Mouse (Mus musculus): Measurements from ENCODE around the gene Umodl1. TPM values are rescaled to one million over a fixed set of nuclear protein-coding genes. Genes with fewer than 3 reads are reported as not detected.

Umodl1 gene
- total and polyA plus RNA-seq, 2 experiments from 2014 or later: 0.05 to 0.10 TPM

- Histone ChIP-seq H3K27ac (ENCODE audit: low read depth, low read length) (no peak overlapping the region), H3K27me3 (ENCODE audit: insufficient read depth, low read length) (no peaks in the 10 kb centered on the region), H3K9ac (no peak overlapping the region), H3K4me3 (ENCODE audit: low read depth, low read length) (no peak overlapping the region), H3K36me3 (ENCODE audit: insufficient read depth) (no peaks in the 10 kb centered on the region), H3K4me2 (ENCODE audit: low read depth) (no peak overlapping the region), H3K4me1 (ENCODE audit: insufficient read depth) (no peaks in the 10 kb centered on the region), H3K9me3 (ENCODE audit: low read length) (no peaks in the 10 kb centered on the region)
- DNase-seq: no peak
- 85% methylated on average over 9 of the region's 9 CpGs for WGBS
- TF ChIP-seq CTCF (IDR thresholded peaks at IDR 0.05; ENCODE audit: low read depth): no peak
- ATAC-seq: no peak
Measured at GRCm38 (mm10) chr17:31034674-31035356, 80.4 kb downstream of the Umodl1 start.

GRCm38 (mm10) chr17:31036168-31036876 is 81.9 kb downstream of the Umodl1 start:
- Histone ChIP-seq H3K4me2 (ENCODE audit: low read depth) (peak overlapping the region; percentile 32; the same call in 1 of the 2 replicates), H3K9me3 (ENCODE audit: low read length) (no peaks in the 10 kb centered on the region), H3K4me1 (ENCODE audit: insufficient read depth) (no peaks in the 10 kb centered on the region), H3K27ac (ENCODE audit: low read depth, low read length) (no peak overlapping the region), H3K36me3 (ENCODE audit: insufficient read depth) (no peaks in the 10 kb centered on the region), H3K27me3 (ENCODE audit: insufficient read depth, low read length) (no peaks in the 10 kb centered on the region), H3K4me3 (ENCODE audit: low read depth, low read length) (no peak overlapping the region), H3K9ac (0 out of 2 replicates have a peak overlapping the region, but pooled peaks have one; percentile 4)
- DNase-seq (peak; percentile 41), ATAC-seq (peak; percentile 77)
- 51% methylated on average over 22 of the region's 22 CpGs for WGBS
- no peak for TF ChIP-seq CTCF (IDR thresholded peaks at IDR 0.05; ENCODE audit: low read depth)

- Histone ChIP-seq H3K27me3 (ENCODE audit: insufficient read depth, low read length) (no peaks in the 10 kb centered on the region), H3K27ac (ENCODE audit: low read depth, low read length) (no peak overlapping the region)
Measured at GRCm38 (mm10) chr17:31037331-31037730, 82.9 kb downstream of the Umodl1 start.

GRCm38 (mm10) chr17:31038381-31038780 is 83.9 kb downstream of the Umodl1 start:
- ATAC-seq (no peak), DNase-seq (no peak)
- H3K4me1 ChIP-seq (ENCODE audit: insufficient read depth): no peaks in the 10 kb centered on the region
- no peak overlapping the region for H3K27ac ChIP-seq (ENCODE audit: low read depth, low read length)
- H3K4me2 ChIP-seq (ENCODE audit: low read depth): no peak overlapping the region
- H3K27me3 ChIP-seq (ENCODE audit: insufficient read depth, low read length): no peaks in the 10 kb centered on the region
- 71% methylated on average over 4 of the region's 4 CpGs for WGBS
- no peaks in the 10 kb centered on the region for H3K9me3 ChIP-seq (ENCODE audit: low read length)
- H3K36me3 ChIP-seq (ENCODE audit: insufficient read depth): no peaks in the 10 kb centered on the region
- H3K4me3 ChIP-seq (ENCODE audit: low read depth, low read length): no peak overlapping the region
- H3K9ac ChIP-seq: no peak overlapping the region
- no peak for TF ChIP-seq CTCF (IDR thresholded peaks at IDR 0.05; ENCODE audit: low read depth)

More at GRCm38 (mm10) chr17:31037331-31037730, 82.9 kb downstream of the Umodl1 start:
- TF ChIP-seq CTCF (IDR thresholded peaks at IDR 0.05; ENCODE audit: low read depth): no peak
- no peak overlapping the region for H3K9ac ChIP-seq
- WGBS: 78% methylated on average over 8 of the region's 8 CpGs
- ATAC-seq (no peak), DNase-seq (no peak)
- no peaks in the 10 kb centered on the region for H3K9me3 ChIP-seq (ENCODE audit: low read length)
- H3K36me3 ChIP-seq (ENCODE audit: insufficient read depth): no peaks in the 10 kb centered on the region
- no peak overlapping the region for H3K4me3 ChIP-seq (ENCODE audit: low read depth, low read length)
- no peaks in the 10 kb centered on the region for H3K4me1 ChIP-seq (ENCODE audit: insufficient read depth)
- no peak overlapping the region for H3K4me2 ChIP-seq (ENCODE audit: low read depth)

GRCm38 (mm10) chr17:31039626-31040025 is 85.2 kb downstream of the Umodl1 start:
- Histone ChIP-seq H3K4me1 (ENCODE audit: insufficient read depth) (no peaks in the 10 kb centered on the region), H3K36me3 (ENCODE audit: insufficient read depth) (no peaks in the 10 kb centered on the region), H3K4me2 (ENCODE audit: low read depth) (no peak overlapping the region), H3K27me3 (ENCODE audit: insufficient read depth, low read length) (no peaks in the 10 kb centered on the region), H3K4me3 (ENCODE audit: low read depth, low read length) (no peak overlapping the region), H3K9ac (no peak overlapping the region), H3K27ac (ENCODE audit: low read depth, low read length) (no peak overlapping the region), H3K9me3 (ENCODE audit: low read length) (no peaks in the 10 kb centered on the region)
- DNase-seq: no peak
- ATAC-seq: no peak
- no peak for TF ChIP-seq CTCF (IDR thresholded peaks at IDR 0.05; ENCODE audit: low read depth)
- 70% methylated on average over 7 of the region's 7 CpGs for WGBS

- ATAC-seq (no peak), DNase-seq (no peak)
- H3K9me3 ChIP-seq (ENCODE audit: low read length): no peaks in the 10 kb centered on the region
- H3K9ac ChIP-seq: no peak overlapping the region
- 83% methylated on average over 7 of the region's 7 CpGs for WGBS
- H3K4me3 ChIP-seq (ENCODE audit: low read depth, low read length): no peak overlapping the region
- no peaks in the 10 kb centered on the region for H3K36me3 ChIP-seq (ENCODE audit: insufficient read depth)
- no peak overlapping the region for H3K4me2 ChIP-seq (ENCODE audit: low read depth)
- H3K27me3 ChIP-seq (ENCODE audit: insufficient read depth, low read length): no peaks in the 10 kb centered on the region
- no peaks in the 10 kb centered on the region for H3K4me1 ChIP-seq (ENCODE audit: insufficient read depth)
- TF ChIP-seq CTCF (IDR thresholded peaks at IDR 0.05; ENCODE audit: low read depth): no peak
- H3K27ac ChIP-seq (ENCODE audit: low read depth, low read length): no peak overlapping the region
Measured at GRCm38 (mm10) chr17:31040421-31040820, 86.0 kb downstream of the Umodl1 start.

GRCm38 (mm10) chr17:31042751-31043150 is 88.3 kb downstream of the Umodl1 start:
- no peak overlapping the region for H3K27ac ChIP-seq (ENCODE audit: low read depth, low read length)
- no peaks in the 10 kb centered on the region for H3K9me3 ChIP-seq (ENCODE audit: low read length)
- no peak for ATAC-seq
- H3K36me3 ChIP-seq (ENCODE audit: insufficient read depth): no peaks in the 10 kb centered on the region
- no peaks in the 10 kb centered on the region for H3K27me3 ChIP-seq (ENCODE audit: insufficient read depth, low read length)
- no peak overlapping the region for H3K4me3 ChIP-seq (ENCODE audit: low read depth, low read length)
- no peak for TF ChIP-seq CTCF (IDR thresholded peaks at IDR 0.05; ENCODE audit: low read depth)
- no peaks in the 10 kb centered on the region for H3K4me1 ChIP-seq (ENCODE audit: insufficient read depth)
- H3K4me2 ChIP-seq (ENCODE audit: low read depth): no peak overlapping the region
- whole genome bisulfite sequencing: 44% methylated on average over 2 of the region's 2 CpGs
- no peak overlapping the region for H3K9ac ChIP-seq
- no peak for DNase-seq
